Mouse (Mus musculus) thymus, adult 2 months (tissue): Measurements from ENCODE around the gene Epo. TPM values are rescaled to one million over a fixed set of nuclear protein-coding genes. Genes with fewer than 3 reads are reported as not detected.

Experiments
- DNase-seq: peaks from one replicate; pipeline ENCODE4 v3.0.0; 2021
- H3K27ac ChIP-seq: fragments of 200-500 bp; 2 replicates; pipeline ENCODE4 v1.5.1; 2012; ENCODE audit warnings: low read length, control low read depth; ENCODE audit not compliant: control insufficient read depth, insufficient read depth
- H3K27me3 ChIP-seq: fragments of 200-500 bp; 2 replicates; pipeline ENCODE4 v1.6.1; 2012; ENCODE audit warnings: mild to moderate bottlenecking, low read length, moderate library complexity, mixed read lengths; ENCODE audit not compliant: control insufficient read depth, insufficient read depth
- H3K36me3 ChIP-seq: fragments of 200-500 bp; 2 replicates; pipeline ENCODE4 v1.6.1; 2012; ENCODE audit warnings: mild to moderate bottlenecking, low read length, moderate library complexity; ENCODE audit not compliant: control insufficient read depth, insufficient read depth
- H3K4me1 ChIP-seq: fragments of 200-500 bp; replicated peaks from 2 replicates; pipeline ENCODE4 v1.6.1; 2012; ENCODE audit warnings: low read length; ENCODE audit not compliant: control insufficient read depth, insufficient read depth
- H3K4me3 ChIP-seq: fragments of 200-500 bp; 2 replicates; pipeline ENCODE4 v1.5.1; 2012; ENCODE audit warnings: mild to moderate bottlenecking, low read length, control low read depth, moderate library complexity; ENCODE audit not compliant: control insufficient read depth, insufficient read depth
- CTCF ChIP-seq: fragments of 200-500 bp; IDR thresholded peaks from 2 replicates; pipeline ENCODE4 v1.5.1; 2012; ENCODE audit warnings: mild to moderate bottlenecking, control low read depth, low read length, moderate library complexity, borderline replicate concordance; ENCODE audit not compliant: control insufficient read depth, poor library complexity, insufficient read depth; ENCODE audit errors: extremely low read depth
- POLR2A ChIP-seq: fragments of 200-500 bp; IDR thresholded peaks from 2 replicates; pipeline ENCODE4 v1.6.1; 2012; ENCODE audit warnings: mild to moderate bottlenecking, low read length, control low read depth, moderate library complexity; ENCODE audit not compliant: control insufficient read depth, poor library complexity, insufficient read depth; ENCODE audit errors: extremely low read depth
- WGBS: fragments of 180-500 bp; shearing (Covaris S2); methylation state at CpG from one replicate; pipeline ENCODE4 v1.1.7; 2018; 5-methylcytosine and 5-hydroxymethylcytosine counted together
- polyA plus RNA-seq: library from polyadenylated mRNA; depleted of rRNA; stranded (reverse); fragments of >200 nt; gene quantifications from 2 replicates; pipeline ENCODE4 v1.2.3, GENCODE M21; 2012

Epo gene
- polyA plus RNA-seq, 1 experiment: not detected

DNA sequence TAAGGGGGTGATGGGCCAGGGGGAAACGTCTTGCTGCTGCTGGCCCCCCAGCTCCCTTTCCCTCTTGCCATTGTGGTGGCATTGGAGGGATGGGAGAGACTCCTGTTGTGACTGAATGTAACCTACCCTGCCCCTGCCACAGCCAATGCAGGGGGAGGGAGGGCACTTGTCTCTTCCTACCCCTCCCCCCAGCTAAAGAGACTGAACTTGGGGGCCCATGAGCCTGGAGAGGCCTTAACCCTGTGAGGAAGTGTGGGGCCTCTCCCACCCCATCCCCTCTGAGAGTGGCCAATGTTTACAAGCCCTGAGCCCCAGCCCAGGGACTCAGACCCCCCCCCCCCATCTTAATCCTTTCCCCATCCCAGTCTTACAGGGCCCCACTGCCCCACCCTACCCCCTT lies 5.6 kb downstream of the Epo start:
- 88% methylated on average over 1 of the region's 1 CpGs for WGBS
- DNase-seq: no peak

DNA sequence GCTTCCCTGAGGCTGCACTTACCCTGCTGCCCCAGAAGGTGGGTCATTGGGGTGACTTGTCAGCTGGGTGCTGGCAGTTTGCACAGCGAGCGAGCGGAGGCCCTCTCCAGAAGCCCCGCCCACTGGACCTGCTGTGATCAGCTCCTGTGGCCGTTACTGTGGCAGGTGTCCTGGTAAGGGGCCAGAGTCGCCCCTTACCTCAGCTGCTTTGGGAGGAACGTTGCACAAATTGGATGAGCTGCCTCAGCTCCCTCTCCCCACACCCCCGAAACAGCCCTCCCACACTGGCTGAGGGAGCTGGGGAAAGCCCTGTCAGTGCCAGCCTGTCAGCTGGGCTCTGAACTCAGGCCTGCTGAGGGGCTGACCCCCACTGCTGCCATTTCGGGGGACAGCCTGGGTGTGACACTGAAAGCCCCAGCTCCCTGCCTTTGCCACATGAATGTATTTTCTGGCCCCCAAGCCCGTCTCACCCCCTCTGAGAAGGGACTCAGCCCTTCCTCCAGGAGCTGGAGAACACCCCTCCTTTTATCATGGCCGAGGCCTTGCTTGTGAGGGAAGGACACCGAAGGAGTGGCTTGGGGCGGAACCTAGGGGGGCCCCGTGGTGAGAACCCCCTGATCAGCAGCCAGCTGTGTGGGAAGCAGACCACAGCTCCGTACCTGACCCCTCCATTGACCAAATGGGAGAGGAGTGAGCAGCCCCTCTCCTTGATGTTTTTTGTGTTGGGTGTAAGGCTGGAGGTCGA lies 6.7 kb downstream of the Epo start:
- H3K4me1 ChIP-seq: peaks cover 13% of the 10 kb centered on the region
- no peak overlapping the region for H3K27ac ChIP-seq
- H3K27me3 ChIP-seq: no peaks in the 10 kb centered on the region
- no peak for DNase-seq
- no peak overlapping the region for H3K4me3 ChIP-seq
- H3K36me3 ChIP-seq: peaks cover 74% of the 10 kb centered on the region
- WGBS: 53% methylated on average over 16 of the region's 16 CpGs
- no peak for TF ChIP-seq POLR2A

More for the DNA sequence above, 5.6 kb downstream of the Epo start:
- Histone ChIP-seq H3K4me1 (peaks cover 13% of the 10 kb centered on the region), H3K27me3 (no peaks in the 10 kb centered on the region), H3K36me3 (peaks cover 66% of the 10 kb centered on the region), H3K27ac (no peak overlapping the region), H3K4me3 (no peak overlapping the region)
- TF ChIP-seq POLR2A (no peak), CTCF (no peak)

GRCm38 (mm10) chr5:137525511-137525910 lies 7.5 kb downstream of the Epo start:
- H3K36me3 ChIP-seq: peaks cover 83% of the 10 kb centered on the region
- TF ChIP-seq CTCF: no peak
- no peak for TF ChIP-seq POLR2A
- H3K27me3 ChIP-seq: no peaks in the 10 kb centered on the region
- no peak overlapping the region for H3K27ac ChIP-seq
- H3K4me3 ChIP-seq: no peak overlapping the region
- WGBS: 78% methylated on average over 16 of the region's 16 CpGs
- no peak for DNase-seq
- peaks cover 6% of the 10 kb centered on the region for H3K4me1 ChIP-seq

DNA sequence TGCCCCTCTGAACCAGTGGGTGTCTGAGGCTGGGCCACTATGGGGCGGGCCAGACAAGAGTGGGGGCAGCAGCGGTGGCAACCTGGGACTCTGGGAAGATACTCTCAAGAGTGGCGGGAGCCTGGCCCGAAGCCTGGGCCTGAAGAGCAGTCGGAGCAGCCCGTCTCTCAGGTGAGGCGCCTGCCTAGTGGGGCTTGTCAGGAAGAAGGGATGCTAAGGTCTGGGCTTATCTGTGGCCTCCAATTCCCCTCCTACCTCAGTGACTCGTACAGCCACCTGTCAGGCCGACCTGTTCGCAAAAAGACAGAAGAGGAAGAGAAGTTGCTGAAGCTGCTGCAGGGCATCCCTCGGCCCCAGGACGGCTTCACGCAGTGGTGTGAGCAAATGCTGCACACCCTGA lies 8.4 kb downstream of the Epo start:
- Histone ChIP-seq H3K4me3 (no peak overlapping the region), H3K27ac (no peak overlapping the region), H3K4me1 (0 out of 2 replicates have a peak, but pooled peaks cover 3% of the 10 kb centered on the region), H3K27me3 (no peaks in the 10 kb centered on the region), H3K36me3 (peaks cover 83% of the 10 kb centered on the region)
- no peak for DNase-seq
- TF ChIP-seq CTCF: no peak
- 90% methylated on average over 13 of the region's 13 CpGs for WGBS

- WGBS: 98% methylated on average over 8 of the region's 8 CpGs
- no peak for TF ChIP-seq CTCF
- no peak for TF ChIP-seq POLR2A
- 0 out of 2 replicates have a peak, but pooled peaks cover 3% of the 10 kb centered on the region for H3K4me1 ChIP-seq
- H3K4me3 ChIP-seq: no peak overlapping the region
- H3K27me3 ChIP-seq: no peaks in the 10 kb centered on the region
- peaks cover 83% of the 10 kb centered on the region for H3K36me3 ChIP-seq
- no peak for DNase-seq
- H3K27ac ChIP-seq: no peak overlapping the region
These were observed 8.9 kb downstream of the Epo start for GRCm38 (mm10) chr5:137524251-137524515.

DNA sequence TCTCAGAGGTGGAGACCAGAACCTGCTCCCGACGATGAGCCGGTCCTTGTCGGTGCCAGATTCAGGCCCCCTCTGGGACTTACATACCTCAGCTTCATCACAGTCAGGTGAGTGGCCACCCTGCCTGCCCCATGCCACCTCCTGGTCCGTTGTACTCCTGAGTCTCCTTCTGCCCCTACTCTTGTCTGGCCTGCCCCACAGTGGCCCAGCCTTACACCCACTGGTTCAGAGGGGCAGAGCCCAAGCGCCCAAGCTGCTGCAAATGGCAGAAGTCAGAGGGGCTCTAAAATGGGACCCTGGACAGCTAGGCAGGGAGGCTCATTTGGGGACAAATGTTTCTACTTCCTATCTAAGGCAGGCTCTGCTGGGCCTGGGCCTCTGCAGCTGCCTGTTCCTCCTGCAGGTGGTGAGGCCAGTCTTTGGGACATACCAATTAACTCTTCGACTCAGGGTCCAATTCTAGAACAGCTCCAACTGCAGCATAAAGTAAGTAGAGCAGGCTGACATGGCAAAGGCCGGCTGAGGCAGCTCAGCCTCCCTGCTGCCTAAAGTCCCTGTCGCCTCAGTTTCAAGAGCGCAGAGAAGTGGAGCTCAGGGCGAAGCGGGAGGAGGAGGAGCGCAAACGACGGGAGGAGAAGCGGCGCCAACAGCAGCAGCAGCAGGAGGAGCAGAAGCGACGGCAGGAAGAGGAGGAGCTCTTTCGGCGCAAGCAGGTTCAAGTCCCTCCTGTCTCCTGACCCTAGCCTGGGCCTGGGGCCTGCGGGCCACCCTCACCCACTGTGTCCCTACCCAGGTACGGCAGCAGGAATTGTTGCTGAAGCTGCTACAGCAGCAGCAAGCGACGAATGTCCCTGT lies 9.4 kb downstream of the Epo start:
- Histone ChIP-seq H3K4me3 (no peak overlapping the region), H3K27ac (no peak overlapping the region), H3K27me3 (no peaks in the 10 kb centered on the region), H3K4me1 (0 out of 2 replicates have a peak, but pooled peaks cover 3% of the 10 kb centered on the region), H3K36me3 (peaks cover 83% of the 10 kb centered on the region)
- WGBS: 92% methylated on average over 25 of the region's 25 CpGs
- no peak for DNase-seq
- TF ChIP-seq POLR2A (no peak), CTCF (no peak)

DNA sequence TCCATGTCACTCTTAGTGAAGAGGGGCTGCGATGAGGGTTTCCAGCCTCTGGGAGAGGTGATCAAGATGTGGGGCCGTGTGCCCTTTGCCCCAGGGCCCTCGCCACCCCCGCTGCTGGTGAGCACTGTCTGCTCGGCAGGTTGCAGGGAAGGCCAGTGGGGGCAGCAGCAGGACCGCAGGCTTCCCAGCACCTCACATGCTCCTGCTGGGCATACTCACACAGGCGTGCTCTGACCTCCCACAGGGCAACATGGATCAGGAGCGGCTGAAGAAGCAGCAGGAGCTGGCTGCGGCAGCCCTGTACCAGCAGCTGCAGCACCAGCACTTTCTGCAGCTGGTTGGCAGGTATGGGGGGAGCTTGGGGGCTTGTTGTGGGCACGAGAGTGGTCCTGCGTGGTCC lies 10.3 kb downstream of the Epo start:
- TF ChIP-seq CTCF (no peak), POLR2A (no peak)
- no peak for DNase-seq
- Histone ChIP-seq H3K27ac (no peak overlapping the region), H3K36me3 (peaks cover 76% of the 10 kb centered on the region), H3K4me1 (0 out of 2 replicates have a peak, but pooled peaks cover 3% of the 10 kb centered on the region), H3K27me3 (no peaks in the 10 kb centered on the region), H3K4me3 (no peak overlapping the region)
- WGBS: 94% methylated on average over 11 of the region's 11 CpGs
